Mouse (Mus musculus) adrenal gland, postnatal 10 days (tissue): ENCODE results near the gene Ccdc3. TPM values are rescaled to one million over a fixed set of nuclear protein-coding genes. Genes with fewer than 3 reads are reported as not detected.

ENCODE experiments used
- DNase-seq: peaks from one replicate; pipeline ENCODE4 v3.0.0; 2021; ENCODE audit warnings: mixed read lengths
- total RNA-seq, 2 experiments: library from RNA; stranded (reverse); gene quantifications; 2 replicates each; pipeline ENCODE4 v1.2.3; 2021

Ccdc3 gene
- total RNA-seq, 2 experiments from 2014 or later, result 22.1 to 22.8 TPM

- no peak for DNase-seq
These were observed 23.6 kb downstream of the Ccdc3 start for GRCm38 (mm10) chr2:5161002-5161745.

- no peak for DNase-seq
These were observed 24.5 kb downstream of the Ccdc3 start for GRCm38 (mm10) chr2:5161908-5162674.

- no peak for DNase-seq
These were observed 25.2 kb downstream of the Ccdc3 start for GRCm38 (mm10) chr2:5162756-5163155.

GRCm38 (mm10) chr2:5165941-5166361 lies 28.4 kb downstream of the Ccdc3 start:
- DNase-seq, result no peak

- DNase-seq, result no peak
These were observed 29.2 kb downstream of the Ccdc3 start for GRCm38 (mm10) chr2:5166796-5167195.

GRCm38 (mm10) chr2:5170815-5171214 lies 33.2 kb downstream of the Ccdc3 start:
- DNase-seq, result no peak

- DNase-seq, result no peak
These were observed 33.9 kb downstream of the Ccdc3 start for GRCm38 (mm10) chr2:5171301-5172000.

- DNase-seq, result no peak
These were observed 35.2 kb downstream of the Ccdc3 start for GRCm38 (mm10) chr2:5172773-5173172.

GRCm38 (mm10) chr2:5174716-5175115 lies 37.1 kb downstream of the Ccdc3 start:
- no peak for DNase-seq

GRCm38 (mm10) chr2:5181462-5182443 lies 44.2 kb downstream of the Ccdc3 start:
- no peak for DNase-seq

- DNase-seq, result no peak
These were observed 46.6 kb downstream of the Ccdc3 start for GRCm38 (mm10) chr2:5184166-5184565.

- DNase-seq, result no peak
These were observed 48.1 kb downstream of the Ccdc3 start for GRCm38 (mm10) chr2:5185631-5186030.

- no peak for DNase-seq
These were observed 54.6 kb downstream of the Ccdc3 start for GRCm38 (mm10) chr2:5192156-5192555.

GRCm38 (mm10) chr2:5193071-5193470 lies 55.5 kb downstream of the Ccdc3 start:
- DNase-seq, result no peak

- DNase-seq, result peak; percentile 32
These were observed 57.2 kb downstream of the Ccdc3 start for GRCm38 (mm10) chr2:5194701-5195215.

GRCm38 (mm10) chr2:5197486-5197885 lies 59.9 kb downstream of the Ccdc3 start:
- no peak for DNase-seq

GRCm38 (mm10) chr2:5199289-5199688 lies 61.7 kb downstream of the Ccdc3 start:
- DNase-seq, result no peak

- DNase-seq, result no peak
These were observed 63.3 kb downstream of the Ccdc3 start for GRCm38 (mm10) chr2:5200817-5201364.

GRCm38 (mm10) chr2:5203146-5203545 lies 65.6 kb downstream of the Ccdc3 start:
- DNase-seq, result no peak

- no peak for DNase-seq
These were observed 67.4 kb downstream of the Ccdc3 start for GRCm38 (mm10) chr2:5204941-5205340.

GRCm38 (mm10) chr2:5206651-5207050 lies 69.1 kb downstream of the Ccdc3 start:
- no peak for DNase-seq
